Mouse (Mus musculus) midbrain, embryonic 16.5 days (tissue): ENCODE data around the gene Tiprl. TPM values are rescaled to one million over a fixed set of nuclear protein-coding genes. Genes with fewer than 3 reads are reported as not detected.

Experiments
- ATAC-seq: fragments of 200-750 bp; cut with Nextera tagmentation; 2 replicates; pipeline ENCODE4 v1.8.0; 2017; ENCODE audit warnings: moderate TSS enrichment
- H3K27ac ChIP-seq: fragments of 300-500 bp; sonication (generic); 2 replicates; pipeline ENCODE4 v1.5.1; 2014; ENCODE audit warnings: mild to moderate bottlenecking, low read length, mixed read lengths
- H3K27me3 ChIP-seq: fragments of 300-500 bp; sonication (generic); 2 replicates; pipeline ENCODE4 v1.6.1; 2014; ENCODE audit warnings: low read depth, low read length, mixed read lengths; ENCODE audit not compliant: control insufficient read depth, insufficient read depth
- H3K36me3 ChIP-seq: fragments of 300-500 bp; sonication (generic); 2 replicates; pipeline ENCODE4 v1.6.1; 2014; ENCODE audit warnings: mild to moderate bottlenecking, low read length, moderate library complexity, mixed read lengths; ENCODE audit not compliant: control insufficient read depth, insufficient read depth
- H3K4me1 ChIP-seq: fragments of 300-500 bp; sonication (generic); 2 replicates; pipeline ENCODE4 v1.6.1; 2014; ENCODE audit warnings: mild to moderate bottlenecking, low read length, mixed read lengths; ENCODE audit not compliant: control insufficient read depth, insufficient read depth
- H3K4me2 ChIP-seq: fragments of 300-500 bp; sonication (generic); 2 replicates; pipeline ENCODE4 v1.6.1; 2014; ENCODE audit warnings: mild to moderate bottlenecking, low read length, mixed read lengths
- H3K4me3 ChIP-seq: fragments of 300-500 bp; sonication (generic); 2 replicates; pipeline ENCODE4 v1.5.1; 2014; ENCODE audit warnings: low read depth, mild to moderate bottlenecking, low read length, moderate library complexity, mixed read lengths
- H3K9ac ChIP-seq: fragments of 300-500 bp; sonication (generic); 2 replicates; pipeline ENCODE4 v1.6.1; 2014; ENCODE audit warnings: low read depth, low read length, mixed read lengths
- H3K9me3 ChIP-seq: fragments of 300-500 bp; sonication (generic); replicated peaks from 2 replicates; pipeline ENCODE4 v1.6.1; 2014; ENCODE audit warnings: mild to moderate bottlenecking, low read length, mixed read lengths; ENCODE audit not compliant: control insufficient read depth, poor library complexity, severe bottlenecking
- WGBS: fragments of 180-500 bp; shearing (Covaris S2); extraction: QIAGEN DNeasy Blood & Tissue Kit; methylation state at CpG from one replicate; pipeline ENCODE4 v1.1.7; 2014; 5-methylcytosine and 5-hydroxymethylcytosine counted together
- polyA plus RNA-seq: library from polyadenylated mRNA; unstranded; fragments of >200 nt; fragmentation: Nextera tagmentation; extraction: Ambion mirVana; gene quantifications from 2 replicates; pipeline ENCODE4 v1.2.1, GENCODE M21; 2015

Tiprl gene
- polyA plus RNA-seq, 1 experiment from 2014 or later, result 160 TPM

DNA sequence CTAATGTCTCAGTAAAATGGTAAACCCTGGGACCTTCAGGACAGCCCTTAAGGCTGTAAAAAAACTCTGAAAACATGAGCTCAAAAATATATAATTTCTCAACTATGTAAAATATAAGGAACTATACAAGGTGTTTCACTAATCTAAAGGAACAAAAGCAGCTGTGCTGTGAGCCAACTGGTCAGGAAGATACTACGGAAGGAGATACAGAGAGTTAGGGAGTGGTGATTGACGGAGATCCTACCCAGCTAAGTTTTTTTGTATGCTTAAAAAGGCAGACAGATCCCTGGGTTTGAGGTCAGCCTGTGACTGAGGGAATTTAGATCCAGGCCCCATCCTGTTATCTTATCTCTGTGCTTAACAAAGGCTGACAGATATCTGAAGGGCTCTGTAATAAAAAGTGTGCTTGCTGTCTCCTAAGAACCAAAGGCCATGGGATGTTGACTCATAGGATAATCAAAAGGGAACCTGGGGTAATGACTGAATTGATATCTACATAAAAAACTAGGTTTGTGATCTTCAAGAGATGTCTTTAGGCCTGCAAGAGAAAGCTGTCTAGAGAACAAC lies 19.7 kb downstream of the Tiprl start:
- no peak for ATAC-seq
- H3K27me3 ChIP-seq, result no peaks in the 10 kb centered on the region
- no peaks in the 10 kb centered on the region for H3K9me3 ChIP-seq
- peaks cover 41% of the 10 kb centered on the region for H3K36me3 ChIP-seq
- no peak overlapping the region for H3K27ac ChIP-seq
- H3K4me2 ChIP-seq, result no peak overlapping the region
- no peak overlapping the region for H3K9ac ChIP-seq
- 94% methylated on average over 2 of the region's 2 CpGs for WGBS
- H3K4me1 ChIP-seq, result no peaks in the 10 kb centered on the region
- no peak overlapping the region for H3K4me3 ChIP-seq

DNA sequence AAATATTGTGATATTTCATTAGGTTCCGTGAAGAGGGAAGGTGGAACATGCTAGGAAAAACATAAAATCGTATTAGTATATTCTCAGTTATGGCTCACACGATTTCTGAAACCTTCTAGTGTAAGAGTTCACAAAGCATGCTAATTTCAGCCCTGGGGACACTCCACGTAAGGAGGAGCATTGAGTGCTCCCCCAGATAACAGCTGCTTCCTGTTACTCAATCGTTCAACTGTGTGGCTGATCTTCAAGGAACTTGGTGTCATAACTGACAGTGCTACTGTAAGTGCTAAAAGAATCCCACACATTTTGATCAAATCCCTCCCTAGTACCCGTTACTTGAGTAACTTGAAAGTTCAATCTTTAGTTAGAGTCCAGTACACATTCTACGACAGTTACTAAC lies 21.0 kb downstream of the Tiprl start:
- H3K9me3 ChIP-seq, result no peaks in the 10 kb centered on the region
- WGBS, result 92% methylated on average over 7 of the region's 7 CpGs
- no peaks in the 10 kb centered on the region for H3K27me3 ChIP-seq
- ATAC-seq, result no peak
- no peak overlapping the region for H3K4me2 ChIP-seq
- no peak overlapping the region for H3K27ac ChIP-seq
- no peak overlapping the region for H3K9ac ChIP-seq
- no peaks in the 10 kb centered on the region for H3K4me1 ChIP-seq
- H3K4me3 ChIP-seq, result no peak overlapping the region
- peaks cover 39% of the 10 kb centered on the region for H3K36me3 ChIP-seq

DNA sequence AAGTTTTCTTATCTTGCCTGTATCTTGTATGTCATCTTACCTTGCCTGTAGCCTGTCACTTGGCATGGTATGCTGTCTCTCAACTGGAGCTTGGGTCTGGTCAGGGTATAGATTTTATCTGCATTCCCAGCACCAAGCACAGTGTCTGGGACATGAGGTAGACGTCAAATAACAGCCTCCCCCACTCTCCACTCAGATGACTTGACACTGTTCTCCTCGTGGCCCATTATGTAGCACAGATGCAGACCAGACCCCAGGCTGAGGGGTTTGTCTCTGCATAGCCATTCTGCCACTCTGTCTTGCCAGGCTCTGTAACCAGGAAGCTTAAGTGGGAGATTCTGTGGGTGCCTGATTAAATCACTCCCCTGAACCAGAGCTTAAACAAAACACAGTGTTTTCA lies 31.2 kb downstream of the Tiprl start:
- Histone ChIP-seq H3K27me3 (no peaks in the 10 kb centered on the region), H3K9me3 (no peaks in the 10 kb centered on the region), H3K27ac (no peak overlapping the region), H3K36me3 (no peaks in the 10 kb centered on the region), H3K9ac (no peak overlapping the region), H3K4me2 (no peak overlapping the region), H3K4me1 (no peaks in the 10 kb centered on the region), H3K4me3 (no peak overlapping the region)
- 64% methylated on average over 2 of the region's 2 CpGs for WGBS
- no peak for ATAC-seq

DNA sequence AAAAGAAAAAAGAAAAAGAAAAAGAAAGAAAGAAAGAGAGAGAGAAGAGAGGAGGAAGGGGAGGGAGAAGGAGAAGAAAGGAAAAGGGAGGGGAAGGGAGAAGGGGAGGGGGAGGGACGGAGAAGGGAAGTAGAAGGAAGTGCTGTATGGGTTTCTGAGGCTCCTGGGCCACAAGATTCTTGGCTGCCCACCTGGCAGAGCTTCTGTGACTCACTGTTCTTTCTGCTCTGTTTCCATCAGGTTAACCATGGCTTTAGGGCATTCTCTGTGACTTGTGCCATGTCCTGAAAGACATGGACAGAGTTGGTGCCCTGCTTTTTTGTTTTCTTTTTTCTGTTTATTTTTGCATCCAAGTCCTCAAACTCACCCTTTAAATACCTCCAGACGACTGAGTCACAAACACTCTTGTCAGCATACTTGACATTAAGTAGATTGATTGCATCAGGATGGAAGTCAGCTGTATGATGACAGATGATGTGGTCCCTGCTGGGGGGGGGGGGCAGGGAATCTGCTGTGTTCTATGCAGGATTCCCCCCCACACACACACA lies 33.2 kb downstream of the Tiprl start:
- H3K4me2 ChIP-seq, result no peak overlapping the region
- H3K36me3 ChIP-seq, result no peaks in the 10 kb centered on the region
- ATAC-seq, result no peak
- no peak overlapping the region for H3K9ac ChIP-seq
- H3K9me3 ChIP-seq, result no peaks in the 10 kb centered on the region
- WGBS, result 65% methylated on average over 2 of the region's 2 CpGs
- no peaks in the 10 kb centered on the region for H3K27me3 ChIP-seq
- H3K27ac ChIP-seq, result no peak overlapping the region
- H3K4me3 ChIP-seq, result no peak overlapping the region
- no peaks in the 10 kb centered on the region for H3K4me1 ChIP-seq

DNA sequence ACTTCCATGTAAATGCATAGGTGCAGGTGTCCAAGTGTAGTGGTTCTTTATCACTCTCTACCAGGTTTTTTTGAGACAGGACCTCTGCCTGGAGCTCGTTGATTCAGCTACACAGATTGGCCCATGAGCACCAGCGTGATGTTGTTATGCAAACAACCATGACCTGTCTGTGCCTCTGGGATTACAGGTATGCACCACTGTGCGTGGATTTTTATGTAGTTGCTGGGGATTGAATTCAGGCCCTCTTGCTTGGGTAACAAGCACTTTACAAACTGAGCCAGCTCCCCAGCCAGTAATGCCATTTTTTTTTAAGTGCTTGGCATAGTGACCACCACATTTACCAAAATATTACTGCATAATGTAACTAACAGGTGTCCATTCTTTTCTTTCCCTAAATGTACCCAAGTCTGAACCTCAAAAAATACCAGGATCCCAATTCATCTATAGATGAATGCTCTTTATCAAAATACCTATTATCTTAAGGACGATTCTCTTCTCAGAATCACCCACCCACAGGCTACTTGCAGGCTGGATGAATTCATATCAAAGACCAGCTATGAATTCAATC lies 35.3 kb downstream of the Tiprl start:
- 82% methylated on average over 4 of the region's 4 CpGs for WGBS
- Histone ChIP-seq H3K4me1 (no peaks in the 10 kb centered on the region), H3K9ac (no peak overlapping the region), H3K36me3 (no peaks in the 10 kb centered on the region), H3K9me3 (no peaks in the 10 kb centered on the region), H3K4me3 (no peak overlapping the region), H3K4me2 (no peak overlapping the region), H3K27ac (no peak overlapping the region), H3K27me3 (no peaks in the 10 kb centered on the region)
- ATAC-seq, result no peak

DNA sequence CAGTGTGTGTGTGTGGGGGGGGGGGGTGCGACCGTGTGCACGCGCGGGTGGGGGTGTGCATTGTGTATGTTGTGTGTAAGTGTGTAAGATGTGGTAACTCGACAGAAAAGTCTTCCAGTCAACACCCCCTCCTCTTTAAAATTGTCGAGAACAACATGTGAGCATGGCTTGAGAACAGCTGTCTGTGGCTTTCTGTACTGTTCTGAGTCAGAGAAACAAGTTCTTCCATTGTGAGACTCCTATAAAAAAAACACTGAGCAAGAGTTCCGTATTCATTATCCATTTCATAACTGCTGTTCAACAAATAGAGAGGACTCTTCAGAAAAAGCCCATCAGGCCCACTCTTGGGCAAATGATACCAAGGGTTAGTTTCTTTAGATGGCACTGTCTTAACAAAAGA lies 36.0 kb downstream of the Tiprl start:
- no peak overlapping the region for H3K4me3 ChIP-seq
- H3K27me3 ChIP-seq, result no peaks in the 10 kb centered on the region
- no peak for ATAC-seq
- no peaks in the 10 kb centered on the region for H3K9me3 ChIP-seq
- no peaks in the 10 kb centered on the region for H3K36me3 ChIP-seq
- H3K9ac ChIP-seq, result no peak overlapping the region
- no peak overlapping the region for H3K4me2 ChIP-seq
- 85% methylated on average over 8 of the region's 8 CpGs for WGBS
- H3K27ac ChIP-seq, result no peak overlapping the region
- no peaks in the 10 kb centered on the region for H3K4me1 ChIP-seq

DNA sequence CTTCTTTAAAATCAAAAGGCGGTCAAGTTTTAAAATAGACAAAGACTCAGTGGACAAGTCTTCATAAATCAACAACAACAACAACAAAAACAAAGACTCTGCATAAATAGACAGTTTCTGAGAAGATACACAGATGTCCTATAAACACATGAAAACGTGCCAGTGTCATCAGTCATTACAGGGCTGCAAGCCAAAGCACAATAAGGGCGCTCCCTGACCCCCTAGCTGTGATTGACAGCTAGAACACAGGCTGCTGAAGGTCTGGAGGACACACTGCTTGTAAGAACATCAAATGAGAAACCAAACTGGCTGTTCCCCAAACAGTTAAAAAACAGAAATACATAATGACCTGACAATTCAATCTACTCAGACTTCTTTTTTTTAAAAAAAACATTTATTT lies 37.2 kb downstream of the Tiprl start:
- no peak for ATAC-seq
- no peaks in the 10 kb centered on the region for H3K36me3 ChIP-seq
- H3K9ac ChIP-seq, result no peak overlapping the region
- H3K9me3 ChIP-seq, result no peaks in the 10 kb centered on the region
- no peak overlapping the region for H3K4me2 ChIP-seq
- H3K4me1 ChIP-seq, result peaks cover 3% of the 10 kb centered on the region
- no peak overlapping the region for H3K4me3 ChIP-seq
- 0 out of 2 replicates have a peak, but pooled peaks cover 2% of the 10 kb centered on the region for H3K27me3 ChIP-seq
- 78% methylated on average over 3 of the region's 3 CpGs for WGBS
- H3K27ac ChIP-seq, result no peak overlapping the region

DNA sequence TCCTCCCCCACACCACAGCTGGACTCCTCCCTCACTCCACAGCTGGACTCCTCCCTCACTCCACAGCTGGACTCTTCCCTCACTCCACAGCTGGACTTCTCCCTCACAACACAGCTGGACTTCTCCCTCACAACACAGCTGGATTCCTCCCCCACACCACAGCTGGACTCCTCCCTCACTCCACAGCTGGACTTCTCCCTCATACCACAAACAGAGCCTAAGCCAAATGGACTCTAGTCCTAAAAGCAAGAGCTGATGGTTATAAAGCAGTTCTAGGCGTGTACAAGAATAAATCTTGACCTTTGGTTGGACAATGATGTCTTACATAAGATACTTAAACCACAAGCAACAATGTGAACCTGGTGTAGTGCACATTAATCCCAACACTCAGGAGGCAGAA lies 37.8 kb downstream of the Tiprl start:
- no peak overlapping the region for H3K4me3 ChIP-seq

DNA sequence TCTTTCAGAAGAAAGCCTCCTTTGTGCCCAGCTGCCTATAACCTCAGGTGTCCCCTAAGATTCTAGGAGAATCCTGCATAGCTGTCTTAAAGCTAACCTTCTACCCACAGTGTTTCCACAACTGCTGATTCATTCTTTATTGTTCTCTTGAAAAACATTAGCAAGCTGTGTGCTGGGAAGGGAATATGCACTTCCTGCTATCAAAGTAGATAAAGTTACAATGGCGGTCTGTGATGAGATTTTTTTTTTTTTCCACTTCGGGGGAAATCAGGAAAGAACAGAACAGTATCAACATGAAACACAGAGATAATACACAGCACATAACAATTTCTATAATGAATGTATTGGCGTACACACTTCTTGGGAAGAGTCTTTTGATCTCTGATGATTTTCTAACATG lies 38.9 kb downstream of the Tiprl start:
- WGBS, result 82% methylated on average over 3 of the region's 3 CpGs
- Histone ChIP-seq H3K27me3 (peaks cover 2% of the 10 kb centered on the region; the same call in 1 of the 2 replicates), H3K27ac (no peak overlapping the region), H3K4me3 (no peak overlapping the region), H3K36me3 (no peaks in the 10 kb centered on the region), H3K9ac (no peak overlapping the region), H3K9me3 (no peaks in the 10 kb centered on the region), H3K4me2 (no peak overlapping the region), H3K4me1 (peaks cover 8% of the 10 kb centered on the region)
- ATAC-seq, result no peak

More for the DNA sequence above, 37.8 kb downstream of the Tiprl start:
- WGBS, result 52% methylated on average over 1 of the region's 1 CpGs
- H3K36me3 ChIP-seq, result no peaks in the 10 kb centered on the region
- H3K4me2 ChIP-seq, result no peak overlapping the region
- no peak overlapping the region for H3K27ac ChIP-seq
- H3K4me1 ChIP-seq, result peaks cover 5% of the 10 kb centered on the region
- no peak for ATAC-seq
- H3K27me3 ChIP-seq, result peaks cover 2% of the 10 kb centered on the region; the same call in 1 of the 2 replicates
- H3K9me3 ChIP-seq, result no peaks in the 10 kb centered on the region
- no peak overlapping the region for H3K9ac ChIP-seq
